Mouse (Mus musculus): Measurements from ENCODE around the gene Wnt5a. TPM values are rescaled to one million over a fixed set of nuclear protein-coding genes. Genes with fewer than 3 reads are reported as not detected.

Gene Wnt5a
- polyA plus RNA-seq, 1 experiment from 2014 or later: 11.8 TPM

DNA sequence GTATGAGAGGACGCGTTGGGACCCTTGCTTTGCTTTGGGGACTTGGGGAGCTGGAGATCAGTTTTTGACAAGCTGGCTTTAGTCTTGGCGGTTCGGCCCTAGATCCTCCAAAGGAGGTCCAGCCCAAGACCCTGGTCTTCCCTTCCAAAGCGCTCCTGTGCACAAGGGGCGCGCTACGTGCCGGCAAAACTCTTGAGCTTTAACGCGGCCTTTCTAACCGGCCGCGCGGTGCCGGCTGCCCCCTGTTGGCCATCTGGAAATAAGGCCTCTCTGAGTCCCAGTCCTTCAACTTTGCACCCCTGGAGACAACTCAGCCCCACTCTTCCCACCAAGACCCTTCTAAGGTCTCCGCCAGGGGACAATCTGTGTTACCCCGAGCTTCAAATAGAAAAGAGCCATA is 2.9 kb downstream of the Wnt5a start:
- Histone ChIP-seq H3K36me3 (ENCODE audit: control insufficient read depth, insufficient read depth) (no peaks in the 10 kb centered on the region), H3K9ac (replicated peaks; ENCODE audit: low read depth, low read length) (peak overlapping the region; percentile 35), H3K27ac (ENCODE audit: low read length) (no peak overlapping the region), H3K4me2 (ENCODE audit: low read length) (peak overlapping the region; percentile 96), H3K4me3 (replicated peaks; ENCODE audit: low read length) (peak overlapping the region; percentile 55), H3K27me3 (replicated peaks; ENCODE audit: control insufficient read depth, insufficient read depth, low read length) (peaks cover 50% of the 10 kb centered on the region), H3K4me1 (replicated peaks; ENCODE audit: control insufficient read depth, insufficient read depth, low read length) (peaks cover 61% of the 10 kb centered on the region), H3K9me3 (ENCODE audit: control insufficient read depth, low read length) (no peaks in the 10 kb centered on the region)
- ATAC-seq: no peak
- WGBS: 1% methylated on average over 18 of the region's 18 CpGs

DNA sequence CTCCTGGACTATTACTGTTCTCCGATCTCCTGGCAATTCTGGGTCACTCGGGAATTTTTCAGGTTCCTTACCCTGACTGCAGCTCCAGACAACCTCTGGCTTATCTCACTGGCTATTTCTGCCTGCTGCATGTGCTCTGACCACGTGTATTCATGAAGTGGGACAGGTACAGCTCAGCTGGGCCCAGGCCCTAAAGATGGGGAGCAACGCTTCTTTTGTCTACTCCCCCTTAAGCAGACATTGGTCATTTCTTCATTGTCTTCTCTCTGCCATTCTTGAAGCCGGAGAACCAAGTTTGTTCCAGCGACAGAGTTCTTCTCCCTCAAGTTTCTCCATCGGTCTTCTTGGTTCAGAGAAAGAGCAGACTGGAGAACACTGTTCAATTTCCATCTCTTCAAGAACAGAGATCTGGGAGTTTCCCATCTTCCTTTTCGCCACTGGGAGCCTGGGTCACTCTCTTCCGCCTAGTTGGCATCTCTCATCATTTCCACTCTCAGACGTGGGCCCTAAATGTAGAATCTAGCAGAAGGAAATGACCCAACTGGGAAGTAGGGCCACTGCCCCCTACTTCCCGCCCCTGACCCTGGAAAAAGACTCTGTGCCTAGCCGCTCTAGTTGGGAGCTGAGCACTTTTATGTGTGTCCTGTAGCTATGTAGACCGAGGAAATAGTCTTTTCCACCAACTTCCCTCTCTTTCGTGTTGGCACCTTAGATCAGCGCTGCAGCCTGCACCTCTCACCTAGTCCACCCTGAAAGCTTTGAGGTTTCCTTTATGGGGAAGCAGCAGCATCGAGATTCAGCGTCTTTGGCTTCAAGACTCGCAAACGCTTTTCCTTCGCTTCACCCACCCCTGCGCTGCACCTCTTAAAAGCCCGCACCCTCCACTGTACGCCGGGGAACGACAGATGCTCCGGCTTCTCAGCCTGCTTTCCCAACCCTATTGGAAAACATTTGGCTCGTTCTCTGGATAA is 4.0 kb downstream of the Wnt5a start:
- no peak for ATAC-seq
- Histone ChIP-seq H3K27ac (ENCODE audit: low read length) (no peak overlapping the region), H3K4me2 (ENCODE audit: low read length) (peak overlapping the region; percentile 96), H3K9ac (replicated peaks; ENCODE audit: low read depth, low read length) (no peak overlapping the region; the same call in none of the 2 replicates), H3K36me3 (ENCODE audit: control insufficient read depth, insufficient read depth) (no peaks in the 10 kb centered on the region), H3K4me3 (replicated peaks; ENCODE audit: low read length) (peak overlapping the region; percentile 35), H3K9me3 (ENCODE audit: control insufficient read depth, low read length) (no peaks in the 10 kb centered on the region), H3K4me1 (replicated peaks; ENCODE audit: control insufficient read depth, insufficient read depth, low read length) (peaks cover 61% of the 10 kb centered on the region), H3K27me3 (replicated peaks; ENCODE audit: control insufficient read depth, insufficient read depth, low read length) (peaks cover 51% of the 10 kb centered on the region)
- WGBS: 21% methylated on average over 27 of the region's 27 CpGs

DNA sequence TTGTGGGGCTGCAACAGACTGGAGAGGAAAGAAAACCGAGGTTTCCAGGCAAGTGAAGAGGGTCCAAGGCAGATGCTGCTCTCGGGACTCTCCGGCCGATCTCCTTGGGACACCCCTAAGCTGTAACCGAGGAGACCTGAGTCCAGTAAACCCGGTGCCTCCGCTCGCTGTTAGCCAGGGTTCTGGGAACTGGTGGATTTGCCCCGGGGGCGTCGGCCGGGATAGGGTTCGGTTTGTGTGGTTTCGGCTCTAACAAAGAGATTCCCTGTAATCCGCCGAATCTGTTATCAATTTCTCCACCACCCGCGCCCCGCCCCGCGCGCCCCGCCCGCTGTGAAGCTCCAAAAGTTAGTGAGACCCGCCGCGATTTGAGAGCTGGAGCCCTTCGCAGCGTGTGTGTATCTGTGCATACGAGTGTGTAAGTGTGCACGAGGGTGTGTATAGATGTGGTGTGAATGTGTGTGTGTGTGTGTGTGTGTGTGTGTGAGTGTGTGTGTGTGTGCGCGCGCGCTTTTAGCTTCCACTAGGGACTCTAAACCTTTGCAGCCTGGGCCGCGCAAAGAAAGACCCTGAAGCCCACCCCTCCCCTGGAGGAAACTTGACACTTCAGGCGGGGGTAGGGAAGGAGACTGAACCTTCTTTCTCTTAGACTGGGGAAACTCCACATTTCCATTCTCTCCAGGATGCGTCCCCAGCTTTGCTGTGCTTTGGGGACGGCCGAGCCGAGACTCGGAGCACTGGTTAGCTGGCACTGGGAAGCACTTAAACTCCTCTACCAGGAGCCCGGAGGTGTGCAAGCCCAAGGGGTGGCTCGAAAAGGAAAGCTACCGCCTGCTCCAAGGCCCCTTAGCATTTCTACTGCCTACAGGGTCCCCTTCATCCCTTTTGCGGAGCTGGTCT is 5.1 kb downstream of the Wnt5a start:
- peaks cover 46% of the 10 kb centered on the region for H3K27me3 ChIP-seq (replicated peaks; ENCODE audit: control insufficient read depth, insufficient read depth, low read length)
- H3K27ac ChIP-seq (ENCODE audit: low read length): peak overlapping the region; percentile 46
- H3K9ac ChIP-seq (replicated peaks; ENCODE audit: low read depth, low read length): peak overlapping the region; percentile 57
- H3K4me3 ChIP-seq (replicated peaks; ENCODE audit: low read length): peak overlapping the region; percentile 35
- no peaks in the 10 kb centered on the region for H3K36me3 ChIP-seq (ENCODE audit: control insufficient read depth, insufficient read depth)
- peaks cover 59% of the 10 kb centered on the region for H3K4me1 ChIP-seq (replicated peaks; ENCODE audit: control insufficient read depth, insufficient read depth, low read length)
- peak overlapping the region; percentile 96 for H3K4me2 ChIP-seq (ENCODE audit: low read length)
- no peak for ATAC-seq
- no peaks in the 10 kb centered on the region for H3K9me3 ChIP-seq (ENCODE audit: control insufficient read depth, low read length)
- WGBS: under 1% methylated on average over 47 of the region's 47 CpGs

DNA sequence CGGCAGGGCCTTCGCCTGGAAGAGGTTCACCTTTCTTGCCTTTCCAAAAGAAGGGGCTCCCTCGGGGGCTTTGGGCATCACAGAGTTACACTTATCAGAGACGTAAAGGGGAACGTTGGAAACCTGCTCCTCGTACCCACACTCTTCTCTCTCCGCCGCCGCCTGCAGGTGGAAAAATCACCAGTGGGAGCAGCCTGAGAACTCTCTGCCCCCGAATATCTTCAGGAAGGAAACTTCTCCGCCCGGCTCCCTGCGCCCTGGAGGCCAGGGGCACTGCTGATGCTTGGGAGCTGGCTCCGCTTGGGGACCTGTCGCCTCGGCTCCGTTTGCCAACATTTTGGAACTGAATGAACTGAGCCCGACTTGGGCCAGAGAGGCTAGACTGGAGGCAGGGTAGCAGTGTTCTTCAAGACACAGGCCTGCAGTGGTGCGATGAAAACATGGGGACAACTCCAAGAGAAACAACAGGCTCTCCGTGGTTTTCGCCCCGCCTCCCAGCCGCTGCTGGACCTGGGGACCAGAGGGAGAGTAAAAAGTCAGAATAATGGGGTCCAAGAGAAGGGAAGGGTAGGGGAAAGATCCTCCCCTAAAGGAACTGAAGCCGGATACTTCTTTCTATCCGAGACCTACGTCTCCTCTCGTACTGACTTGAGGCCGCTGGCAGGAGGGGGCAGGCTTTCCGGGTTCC is 5.9 kb downstream of the Wnt5a start:
- Histone ChIP-seq H3K9me3 (ENCODE audit: control insufficient read depth, low read length) (no peaks in the 10 kb centered on the region), H3K27me3 (replicated peaks; ENCODE audit: control insufficient read depth, insufficient read depth, low read length) (peaks cover 46% of the 10 kb centered on the region), H3K4me2 (ENCODE audit: low read length) (peak overlapping the region; percentile 96), H3K4me1 (replicated peaks; ENCODE audit: control insufficient read depth, insufficient read depth, low read length) (peaks cover 54% of the 10 kb centered on the region), H3K36me3 (ENCODE audit: control insufficient read depth, insufficient read depth) (no peaks in the 10 kb centered on the region), H3K4me3 (replicated peaks; ENCODE audit: low read length) (peak overlapping the region; percentile 35), H3K27ac (ENCODE audit: low read length) (peak overlapping the region; percentile 46), H3K9ac (replicated peaks; ENCODE audit: low read depth, low read length) (peak overlapping the region; percentile 53)
- peak; percentile 32; the same call in 1 of the 2 replicates for ATAC-seq
- 1% methylated on average over 29 of the region's 29 CpGs for WGBS

DNA sequence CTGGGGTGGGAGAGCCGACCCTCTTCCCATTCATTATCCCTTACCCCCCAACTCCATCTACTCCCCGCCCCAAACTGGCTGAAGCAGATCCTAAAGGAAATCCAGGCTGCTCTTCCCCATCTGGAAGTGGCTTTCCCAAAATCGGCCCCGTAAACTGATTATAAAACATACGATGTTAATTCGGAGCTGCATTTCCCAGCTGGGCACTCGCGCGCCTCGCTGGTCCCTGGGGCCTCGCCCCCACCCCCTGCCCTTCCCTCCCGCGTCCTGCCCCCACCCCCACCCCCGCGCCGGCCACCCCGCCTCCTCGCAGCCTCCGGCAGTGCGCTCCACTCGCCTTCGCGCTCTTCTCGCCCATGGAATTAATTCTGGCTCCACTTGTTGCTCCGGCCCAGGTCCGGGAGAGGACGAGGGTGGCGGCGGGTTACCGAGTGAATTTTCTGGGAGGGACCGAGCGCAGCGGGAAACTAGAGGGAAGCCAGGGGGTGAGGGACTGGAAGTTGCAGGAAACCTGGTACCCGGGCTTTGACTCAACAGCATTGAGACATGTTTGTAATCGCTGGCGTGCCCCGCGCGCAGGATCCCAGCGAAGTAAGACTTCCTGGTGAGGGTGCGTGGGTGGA is 6.6 kb downstream of the Wnt5a start:
- no peak for ATAC-seq
- H3K27me3 ChIP-seq (replicated peaks; ENCODE audit: control insufficient read depth, insufficient read depth, low read length): peaks cover 46% of the 10 kb centered on the region
- H3K27ac ChIP-seq (ENCODE audit: low read length): 0 out of 2 replicates have a peak overlapping the region, but pooled peaks have one; percentile 29
- H3K4me2 ChIP-seq (ENCODE audit: low read length): peak overlapping the region; percentile 96
- H3K4me3 ChIP-seq (replicated peaks; ENCODE audit: low read length): peak overlapping the region; percentile 35
- under 1% methylated on average over 38 of the region's 41 CpGs for WGBS
- peaks cover 48% of the 10 kb centered on the region for H3K4me1 ChIP-seq (replicated peaks; ENCODE audit: control insufficient read depth, insufficient read depth, low read length)
- H3K36me3 ChIP-seq (ENCODE audit: control insufficient read depth, insufficient read depth): no peaks in the 10 kb centered on the region
- H3K9me3 ChIP-seq (ENCODE audit: control insufficient read depth, low read length): no peaks in the 10 kb centered on the region
- peak overlapping the region; percentile 53 for H3K9ac ChIP-seq (replicated peaks; ENCODE audit: low read depth, low read length)

DNA sequence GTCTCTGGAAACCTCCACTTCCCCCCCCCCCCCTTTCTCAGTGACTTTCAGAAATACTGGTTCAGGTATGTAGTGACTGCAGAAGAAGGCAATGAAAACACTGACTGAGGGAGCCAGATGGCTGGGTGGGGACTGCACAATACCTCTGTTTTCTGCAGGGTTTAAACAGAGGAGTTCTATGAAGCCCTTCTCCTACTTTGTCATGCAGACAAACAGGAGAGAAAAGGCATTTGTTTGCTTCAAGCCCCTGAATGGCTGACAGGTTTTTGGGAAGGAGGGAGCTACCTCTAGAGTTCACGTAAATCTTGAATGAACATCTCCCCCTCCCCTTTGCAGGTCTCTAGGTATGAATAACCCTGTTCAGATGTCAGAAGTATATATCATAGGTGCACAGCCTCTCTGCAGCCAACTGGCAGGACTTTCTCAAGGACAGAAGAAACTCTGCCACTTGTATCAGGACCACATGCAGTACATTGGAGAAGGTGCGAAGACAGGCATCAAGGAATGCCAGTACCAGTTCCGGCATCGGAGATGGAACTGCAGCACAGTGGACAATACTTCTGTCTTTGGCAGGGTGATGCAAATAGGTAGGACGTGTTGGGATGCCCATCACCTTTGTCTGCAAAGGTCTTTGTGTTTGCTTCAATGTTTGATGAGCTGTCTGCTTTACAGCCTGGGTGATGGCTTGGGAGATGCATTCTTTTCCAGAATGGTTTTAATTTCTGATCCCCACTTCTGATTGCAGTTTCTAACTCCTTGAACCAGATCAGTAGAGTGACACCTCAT is 8.4 kb downstream of the Wnt5a start:
- Histone ChIP-seq H3K4me1 (replicated peaks; ENCODE audit: control insufficient read depth, insufficient read depth, low read length) (peaks cover 37% of the 10 kb centered on the region), H3K9ac (replicated peaks; ENCODE audit: low read depth, low read length) (no peak overlapping the region), H3K27me3 (replicated peaks; ENCODE audit: control insufficient read depth, insufficient read depth, low read length) (peaks cover 37% of the 10 kb centered on the region), H3K9me3 (ENCODE audit: control insufficient read depth, low read length) (no peaks in the 10 kb centered on the region), H3K36me3 (ENCODE audit: control insufficient read depth, insufficient read depth) (no peaks in the 10 kb centered on the region), H3K4me3 (replicated peaks; ENCODE audit: low read length) (no peak overlapping the region), H3K27ac (ENCODE audit: low read length) (no peak overlapping the region), H3K4me2 (ENCODE audit: low read length) (no peak overlapping the region)
- 81% methylated on average over 5 of the region's 5 CpGs for WGBS
- ATAC-seq: no peak

DNA sequence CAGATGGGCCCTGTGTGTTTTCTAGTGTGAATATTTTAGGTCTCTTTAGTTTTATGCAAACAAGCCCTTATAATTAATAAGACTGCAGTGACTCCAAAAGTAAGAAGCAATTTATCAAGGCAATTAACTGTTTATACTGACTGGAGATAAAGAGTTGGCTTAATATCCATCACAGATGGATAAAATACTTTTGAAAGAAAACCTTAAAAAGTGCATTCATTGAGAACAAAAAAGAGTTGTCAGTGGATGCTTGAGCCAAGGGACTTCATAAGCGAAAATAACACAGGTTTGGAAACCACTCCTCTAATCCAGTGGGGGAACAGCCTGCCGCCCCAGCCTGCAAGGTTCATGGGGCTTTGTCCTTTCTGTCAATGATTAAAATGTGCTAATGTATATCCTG is 9.6 kb downstream of the Wnt5a start:
- Histone ChIP-seq H3K9me3 (ENCODE audit: control insufficient read depth, low read length) (no peaks in the 10 kb centered on the region), H3K27ac (ENCODE audit: low read length) (no peak overlapping the region), H3K36me3 (ENCODE audit: control insufficient read depth, insufficient read depth) (no peaks in the 10 kb centered on the region), H3K9ac (replicated peaks; ENCODE audit: low read depth, low read length) (no peak overlapping the region), H3K4me1 (replicated peaks; ENCODE audit: control insufficient read depth, insufficient read depth, low read length) (peaks cover 31% of the 10 kb centered on the region), H3K4me3 (replicated peaks; ENCODE audit: low read length) (no peak overlapping the region), H3K27me3 (replicated peaks; ENCODE audit: control insufficient read depth, insufficient read depth, low read length) (peaks cover 30% of the 10 kb centered on the region), H3K4me2 (ENCODE audit: low read length) (no peak overlapping the region)
- peak; percentile 47 for ATAC-seq
- 19% methylated on average over 2 of the region's 2 CpGs for WGBS

DNA sequence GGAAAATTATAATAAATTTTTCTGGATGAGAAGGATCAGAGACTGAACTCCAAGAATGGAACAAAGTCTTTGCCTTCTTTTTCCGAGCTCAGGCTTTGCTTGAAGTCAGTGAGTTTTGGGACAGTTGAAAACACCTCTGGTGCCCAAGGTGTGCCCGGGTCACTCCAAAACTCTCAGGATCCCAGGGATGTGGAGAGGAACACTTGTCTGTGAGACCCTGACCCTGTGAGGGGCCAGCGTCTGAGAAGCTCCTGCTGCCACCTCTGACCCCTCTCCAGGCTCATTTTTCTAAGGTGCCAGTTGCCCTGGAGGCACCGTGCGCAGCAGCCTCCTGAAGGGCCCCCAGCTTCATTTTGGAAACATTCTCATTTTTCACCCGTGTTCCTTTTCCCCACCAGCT is 10.8 kb downstream of the Wnt5a start:
- Histone ChIP-seq H3K9ac (replicated peaks; ENCODE audit: low read depth, low read length) (no peak overlapping the region), H3K27me3 (replicated peaks; ENCODE audit: control insufficient read depth, insufficient read depth, low read length) (peaks cover 19% of the 10 kb centered on the region), H3K9me3 (ENCODE audit: control insufficient read depth, low read length) (no peaks in the 10 kb centered on the region), H3K4me3 (replicated peaks; ENCODE audit: low read length) (no peak overlapping the region), H3K27ac (ENCODE audit: low read length) (no peak overlapping the region), H3K36me3 (ENCODE audit: control insufficient read depth, insufficient read depth) (no peaks in the 10 kb centered on the region), H3K4me2 (ENCODE audit: low read length) (no peak overlapping the region), H3K4me1 (replicated peaks; ENCODE audit: control insufficient read depth, insufficient read depth, low read length) (peaks cover 19% of the 10 kb centered on the region)
- WGBS: 57% methylated on average over 6 of the region's 6 CpGs
- ATAC-seq: no peak

Data from forebrain, embryonic 16.5 days (tissue).